19 mouse cellular contexts compared by ENCODE assay signal in the genomic region with DNA sequence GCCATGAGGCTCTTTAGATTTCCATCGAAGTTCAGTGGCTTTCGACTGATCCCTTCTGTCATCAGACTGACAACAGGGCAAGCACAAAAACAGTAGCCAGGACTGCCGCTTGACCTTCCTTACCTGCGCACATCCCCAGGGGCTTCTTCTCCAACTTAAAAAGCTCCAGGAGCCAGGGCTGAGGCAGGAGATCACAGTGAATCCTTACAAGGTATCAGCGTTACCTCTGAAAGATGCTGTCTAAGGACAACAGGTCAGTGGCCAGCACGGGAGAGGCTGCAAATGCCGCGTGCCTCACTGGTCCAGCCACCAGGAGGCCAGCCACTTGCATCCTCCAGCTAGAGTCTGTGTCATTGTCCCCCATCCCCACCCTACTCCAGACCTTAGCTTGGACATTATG.
DNase-seq lines count a peak whose midpoint lies in the region; ATAC-seq lines count a peak whose summit lies in the region.
"Had no signal": no experiment of that assay in that cellular context is flagged by ENCODE, and none has a peak within 500 bp of the region (broad histone marks: within the 10 kb centered on the region; RNA-seq: fewer than 3 reads in every experiment).

No protein-coding gene starts in this region.

- no peak overlapping the region for H3K4me3 ChIP-seq in midbrain, embryonic 11.5 days (ENCODE audit: low read depth, low read length)
- H3K4me3 ChIP-seq in midbrain, embryonic 13.5 days (replicated peaks): no peak overlapping the region

- H3K36me3 ChIP-seq in midbrain, embryonic 11.5 days (ENCODE audit: control insufficient read depth, insufficient read depth, low read length): no peaks in the 10 kb centered on the region
- no peaks in the 10 kb centered on the region for H3K36me3 ChIP-seq in midbrain, embryonic 13.5 days
- H3K36me3 ChIP-seq: G1E had no signal

- no peak overlapping the region for H3K27ac ChIP-seq in midbrain, embryonic 11.5 days (ENCODE audit: low read depth, low read length)
- H3K27ac ChIP-seq in midbrain, embryonic 13.5 days: no peak overlapping the region

- peak; percentile 77 for DNase-seq in heart, adult 11 months
- no peak for DNase-seq in heart, postnatal 36 days
- DNase-seq in midbrain, embryonic 11.5 days (ENCODE audit: low spot score, missing footprints): peak; percentile 78
- DNase-seq: adrenal gland, adult 2 months; adrenal gland, adult 8-10 months; adrenal gland, postnatal 10 days; adrenal gland, postnatal 14 days; adrenal gland, postnatal 25 days; adrenal gland, postnatal 36 days; B cell, adult 2 months; cerebellum, adult 11 months; cerebellum, adult 11-12 months; cerebellum, adult 18-20 months had no signal

- H3K4me1 ChIP-seq in midbrain, embryonic 11.5 days (ENCODE audit: control insufficient read depth, insufficient read depth, low read length): peaks cover 6% of the 10 kb centered on the region
- H3K4me1 ChIP-seq in midbrain, embryonic 13.5 days (replicated peaks): peaks cover 13% of the 10 kb centered on the region

- H3K27me3 ChIP-seq in midbrain, embryonic 11.5 days (ENCODE audit: control insufficient read depth, insufficient read depth, low read length): peaks cover 5% of the 10 kb centered on the region; the same call in 1 of the 2 replicates
- peaks cover 16% of the 10 kb centered on the region for H3K27me3 ChIP-seq in midbrain, embryonic 13.5 days
- H3K27me3 ChIP-seq: CH12.LX, Patski had no signal

- H3K9me3 ChIP-seq in midbrain, embryonic 11.5 days (ENCODE audit: control insufficient read depth, low read length): no peaks in the 10 kb centered on the region
- no peaks in the 10 kb centered on the region for H3K9me3 ChIP-seq in midbrain, embryonic 13.5 days

- no peak overlapping the region for H3K9ac ChIP-seq in midbrain, embryonic 11.5 days (ENCODE audit: low read length)
- H3K9ac ChIP-seq in midbrain, embryonic 13.5 days (replicated peaks): no peak overlapping the region

- ATAC-seq in midbrain, embryonic 11.5 days (ENCODE audit: low FRiP score): no peak
- ATAC-seq in midbrain, embryonic 13.5 days: no peak
- ATAC-seq: activated CD4-positive, CD25-positive, alpha-beta regulatory T cell, adult 4 months; CD4-positive, CD25-positive, alpha-beta regulatory T cell, adult 4 months; Patski had no signal

- intact Hi-C loops in heart, postnatal 36 days (cut with DNase I): no loop called here

- H3K4me2 ChIP-seq in midbrain, embryonic 11.5 days: no peak overlapping the region
- no peak overlapping the region for H3K4me2 ChIP-seq in midbrain, embryonic 13.5 days (replicated peaks)

- 75% methylated on average over 8 of the region's 8 CpGs for WGBS in midbrain, embryonic 11.5 days
- WGBS in midbrain, embryonic 13.5 days: 79% methylated on average over 8 of the region's 8 CpGs

Comparison
In these comparisons a context has a peak if more than half of its experiments do, and no peak if none do; other contexts are left out.
1. DNase-seq: peak in heart, adult 11 months (single experiment) and midbrain, embryonic 11.5 days (single experiment); none in heart, postnatal 36 days (0 of 2).